ENCODE assay signal across 26 mouse cellular contexts in the genomic region with DNA sequence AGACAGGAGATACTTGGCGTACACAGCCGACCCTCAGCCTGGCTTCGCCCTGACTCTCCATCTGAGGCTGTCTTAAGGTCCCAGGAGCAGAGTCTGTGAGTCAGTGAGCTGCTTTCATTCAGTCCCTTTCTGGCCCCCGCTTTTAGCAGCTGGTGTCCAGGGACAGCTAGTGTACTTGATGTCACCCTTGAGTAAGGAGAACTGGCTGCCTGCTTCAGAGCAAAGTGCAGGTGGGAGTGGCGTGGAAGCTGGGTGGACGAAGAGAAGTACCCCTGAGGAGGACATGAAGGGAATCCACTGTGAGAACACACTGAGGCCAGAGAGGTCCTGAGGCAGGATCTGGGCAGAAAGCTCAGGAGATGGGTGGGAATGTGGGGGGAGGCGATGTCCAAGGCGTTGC. TPM values are rescaled to one million over a fixed set of nuclear protein-coding genes. Genes with fewer than 3 reads are reported as not detected.
A peak's percentile ranks its signal among the peaks of the same experiment; 100 is the strongest.
DNase-seq lines count a peak whose midpoint lies in the region; ATAC-seq and TF ChIP-seq lines count a peak whose summit lies in the region.
"Had no signal": no experiment of that assay in that cellular context is flagged by ENCODE, and none has a peak within 500 bp of the region (broad histone marks: within the 10 kb centered on the region; RNA-seq: fewer than 3 reads in every experiment).

No protein-coding gene starts in this region.

- H3K9ac ChIP-seq in forebrain, embryonic 11.5 days (ENCODE audit: low read length), result no peak overlapping the region
- no peak overlapping the region for H3K9ac ChIP-seq in kidney, embryonic 15.5 days
- H3K9ac ChIP-seq: hindbrain, embryonic 13.5 days; lung, embryonic 15.5 days; neural tube, embryonic 13.5 days had no signal

- no peak overlapping the region for H3K27ac ChIP-seq in forebrain, embryonic 11.5 days (ENCODE audit: low read depth, low read length)
- H3K27ac ChIP-seq in forebrain, embryonic 10.5 days, result no peak overlapping the region
- H3K27ac ChIP-seq in kidney, embryonic 15.5 days, result no peak overlapping the region
- H3K27ac ChIP-seq in left cerebral cortex, adult 2 months, result peak overlapping the region; percentile 40; the same call in 1 of the 2 replicates
- no peak overlapping the region for H3K27ac ChIP-seq in olfactory bulb, adult 2 months (ENCODE audit: insufficient read depth, low read depth, low read length)
- H3K27ac ChIP-seq: heart, adult 2 months; hindbrain, embryonic 13.5 days; lung, embryonic 15.5 days; midbrain, embryonic 10.5 days; neural tube, embryonic 13.5 days had no signal

- peaks cover 9% of the 10 kb centered on the region for H3K4me1 ChIP-seq in forebrain, embryonic 11.5 days (replicated peaks; ENCODE audit: control insufficient read depth, insufficient read depth, low read length)
- H3K4me1 ChIP-seq in forebrain, embryonic 10.5 days, result peaks cover 21% of the 10 kb centered on the region
- H3K4me1 ChIP-seq in kidney, embryonic 15.5 days, result peaks cover 31% of the 10 kb centered on the region
- peaks cover 16% of the 10 kb centered on the region for H3K4me1 ChIP-seq in olfactory bulb, adult 2 months (ENCODE audit: control insufficient read depth, insufficient read depth, low read length)

- H3K4me3 ChIP-seq in forebrain, embryonic 11.5 days (ENCODE audit: low read depth, low read length), result no peak overlapping the region
- no peak overlapping the region for H3K4me3 ChIP-seq in forebrain, embryonic 10.5 days
- H3K4me3 ChIP-seq in kidney, embryonic 15.5 days (replicated peaks), result no peak overlapping the region
- peak overlapping the region; percentile 64 for H3K4me3 ChIP-seq in left cerebral cortex, adult 2 months
- H3K4me3 ChIP-seq in olfactory bulb, adult 2 months (ENCODE audit: insufficient read depth, low read depth, low read length), result 0 out of 2 replicates have a peak overlapping the region, but pooled peaks have one; percentile 4
- H3K4me3 ChIP-seq: erythroblast, embryonic 14.5 days; heart, adult 2 months; hindbrain, embryonic 13.5 days; lung, embryonic 15.5 days; midbrain, embryonic 10.5 days; neural tube, embryonic 13.5 days had no signal

- H3K27me3 ChIP-seq in forebrain, embryonic 11.5 days (ENCODE audit: control insufficient read depth, insufficient read depth, low read length), result peaks cover 43% of the 10 kb centered on the region
- peaks cover 73% of the 10 kb centered on the region for H3K27me3 ChIP-seq in forebrain, embryonic 10.5 days (ENCODE audit: poor library complexity, severe bottlenecking)
- peaks cover 62% of the 10 kb centered on the region for H3K27me3 ChIP-seq in kidney, embryonic 15.5 days
- H3K27me3 ChIP-seq: Patski had no signal

- no peaks in the 10 kb centered on the region for H3K36me3 ChIP-seq in forebrain, embryonic 11.5 days (ENCODE audit: control insufficient read depth, insufficient read depth, low read length)
- no peaks in the 10 kb centered on the region for H3K36me3 ChIP-seq in forebrain, embryonic 10.5 days (replicated peaks)
- no peaks in the 10 kb centered on the region for H3K36me3 ChIP-seq in kidney, embryonic 15.5 days
- H3K36me3 ChIP-seq: G1E; hindbrain, embryonic 13.5 days; lung, embryonic 15.5 days; midbrain, embryonic 10.5 days; neural tube, embryonic 13.5 days had no signal

- no peak for ATAC-seq in forebrain, embryonic 11.5 days (replicated peaks; ENCODE audit: low FRiP score)
- ATAC-seq in kidney, embryonic 15.5 days (replicated peaks; ENCODE audit: low FRiP score), result no peak
- ATAC-seq: forebrain, embryonic 14.5 days; intestine, embryonic 16.5 days; Patski had no signal

- DNase-seq in forebrain, embryonic 11.5 days (ENCODE audit: low spot score), result peak; percentile 33
- no peak for DNase-seq in forebrain, embryonic 10.5 days (ENCODE audit: extremely low spot score, low spot score)
- peak; percentile 25 for DNase-seq in kidney, adult 18-20 months
- no peak for DNase-seq in left cerebral cortex, adult 2 months (ENCODE audit: extremely low spot score in 1 of 2, low spot score in 2 of 2)
- no peak for DNase-seq in left cerebral cortex, adult 11 months (ENCODE audit: low spot score)
- DNase-seq: adrenal gland, postnatal 25 days; cerebellum, adult 18-20 months; cerebellum, postnatal 10 days; gastrocnemius, postnatal 25 days; heart, postnatal 4 days; kidney, postnatal 10 days; thymus, postnatal 4 days had no signal

- 91% methylated on average over 8 of the region's 8 CpGs for WGBS in forebrain, embryonic 11.5 days
- WGBS in forebrain, embryonic 10.5 days, result 89% methylated on average over 8 of the region's 8 CpGs
- 75% methylated on average over 8 of the region's 8 CpGs for WGBS in kidney, embryonic 15.5 days
- WGBS in olfactory bulb, adult 2 months, result 92% methylated on average over 8 of the region's 8 CpGs

- intact Hi-C loops in left cerebral cortex, adult 2 months (cut with DNase I), result loop anchor here (5.0 kb wide), 1 partner anchor 38 kb away; no protein-coding TSS in a partner anchor

- no peak overlapping the region for H3K4me2 ChIP-seq in forebrain, embryonic 11.5 days (ENCODE audit: low read depth, low read length, severe bottlenecking)
- no peak overlapping the region for H3K4me2 ChIP-seq in kidney, embryonic 15.5 days
- H3K4me2 ChIP-seq: hindbrain, embryonic 13.5 days; liver, embryonic 11.5 days; lung, embryonic 15.5 days; neural tube, embryonic 13.5 days had no signal

- H3K9me3 ChIP-seq in forebrain, embryonic 11.5 days (ENCODE audit: control insufficient read depth, low read length), result no peaks in the 10 kb centered on the region
- H3K9me3 ChIP-seq in forebrain, embryonic 10.5 days, result no peaks in the 10 kb centered on the region
- H3K9me3 ChIP-seq in kidney, embryonic 15.5 days (replicated peaks), result no peaks in the 10 kb centered on the region
- H3K9me3 ChIP-seq: hindbrain, embryonic 13.5 days; lung, embryonic 15.5 days; midbrain, embryonic 10.5 days; neural tube, embryonic 13.5 days had no signal

- TF ChIP-seq CTCF in left cerebral cortex, adult 2 months (IDR thresholded peaks at IDR 0.05), result no peak
- no peak for TF ChIP-seq CTCF in olfactory bulb, adult 2 months (IDR thresholded peaks at IDR 0.05; ENCODE audit: insufficient read depth, low read depth, low read length)

- no peak for TF ChIP-seq POLR2A in olfactory bulb, adult 2 months (IDR thresholded peaks at IDR 0.05; ENCODE audit: insufficient read depth, low read depth, low read length)

RNA-seq across cellular contexts. Expression of gene Htra1, which starts 3.0 kb away (rescaled TPM):
- polyA plus RNA-seq in forebrain, embryonic 11.5 days (2014; fragmentation: Nextera tagmentation; extraction: Ambion mirVana), result 2.7 and 4.2 TPM in 2 replicates
- 1.4 and 2.1 TPM in 2 replicates for polyA plus RNA-seq in forebrain, embryonic 10.5 days (2016; fragmentation: Nextera tagmentation; extraction: Ambion mirVana)
- polyA plus RNA-seq in kidney, embryonic 15.5 days (2015; fragmentation: Nextera tagmentation; extraction: Ambion mirVana), result 13.4 and 14.3 TPM in 2 replicates
- total RNA-seq in left cerebral cortex, adult 2 months (2021), result 100 to 1,000 TPM; 200 to 236 TPM
- polyA plus RNA-seq in olfactory bulb, adult 2 months (2012; ENCODE audit: insufficient read depth, insufficient read length, low replicate concordance, missing spikeins), result not detected in 2 replicates
- total RNA-seq: common myeloid progenitor, adult 5-6 weeks; G1E had no signal
- polyA plus RNA-seq: erythroblast, embryonic 14.5 days; G1E had no signal

Comparison
In these comparisons a context has a peak if more than half of its experiments do, and no peak if none do; other contexts are left out.
1. DNase-seq: peak in forebrain, embryonic 11.5 days (single experiment) and kidney, adult 18-20 months (single experiment); none in forebrain, embryonic 10.5 days (single experiment), left cerebral cortex, adult 2 months (0 of 2) and left cerebral cortex, adult 11 months (single experiment).
2. H3K4me3 ChIP-seq: peak in left cerebral cortex, adult 2 months (single experiment) and olfactory bulb, adult 2 months (single experiment); none in forebrain, embryonic 11.5 days (single experiment), forebrain, embryonic 10.5 days (single experiment) and kidney, embryonic 15.5 days (single experiment).